Mouse (Mus musculus) spleen, adult 2 months (tissue): ENCODE data around the gene Wnt6. TPM values are rescaled to one million over a fixed set of nuclear protein-coding genes. Genes with fewer than 3 reads are reported as not detected.
A peak's percentile ranks its signal among the peaks of the same experiment; 100 is the strongest.

Experiments used
- DNase-seq, 2 experiments: peaks; one replicate each; pipeline versions ENCODE4 v3.0.0 to v3.0.0-alpha.2; 2012 to 2021; ENCODE audit warnings: low spot score in 2 of 2, low read depth in 1 of 2
- H3K27ac ChIP-seq: fragments of 200-500 bp; 2 replicates; pipeline ENCODE4 v1.5.1; 2012; ENCODE audit warnings: low read length, inconsistent platforms; ENCODE audit not compliant: insufficient read depth
- H3K27me3 ChIP-seq: fragments of 200-500 bp; 2 replicates; pipeline ENCODE4 v1.6.1; 2012; ENCODE audit warnings: mild to moderate bottlenecking, moderate library complexity, low read length, inconsistent platforms; ENCODE audit not compliant: control insufficient read depth, insufficient read depth
- H3K36me3 ChIP-seq: fragments of 200-500 bp; 2 replicates; pipeline ENCODE4 v1.6.1; 2012; ENCODE audit warnings: mild to moderate bottlenecking, low read length, inconsistent platforms; ENCODE audit not compliant: control insufficient read depth, insufficient read depth
- H3K4me1 ChIP-seq: fragments of 200-500 bp; 2 replicates; pipeline ENCODE4 v1.6.1; 2011; ENCODE audit warnings: inconsistent platforms; ENCODE audit not compliant: control insufficient read depth, insufficient read depth, insufficient read length
- H3K4me3 ChIP-seq: fragments of 200-500 bp; 2 replicates; pipeline ENCODE4 v1.5.1; 2011; ENCODE audit warnings: mild to moderate bottlenecking, inconsistent platforms; ENCODE audit not compliant: insufficient read depth, insufficient read length; ENCODE audit errors: extremely low read depth
- CTCF ChIP-seq: fragments of 200-500 bp; IDR thresholded peaks from 2 replicates; pipeline ENCODE4 v1.5.1; 2011; ENCODE audit warnings: mild to moderate bottlenecking, inconsistent platforms; ENCODE audit not compliant: insufficient read depth, insufficient read length, insufficient replicate concordance; ENCODE audit errors: extremely low read depth
- POLR2A ChIP-seq: fragments of 200-500 bp; IDR thresholded peaks from 2 replicates; pipeline ENCODE4 v1.6.1; 2011; ENCODE audit warnings: low read depth, low read length, inconsistent platforms
- WGBS: fragments of 180-500 bp; shearing (Covaris S2); methylation state at CpG from one replicate; pipeline ENCODE4 v1.1.7; 2018; 5-methylcytosine and 5-hydroxymethylcytosine counted together
- polyA plus RNA-seq: library from polyadenylated mRNA; depleted of rRNA; stranded (reverse); fragments of >200 nt; gene quantifications from 2 replicates; pipeline ENCODE4 v1.2.3, GENCODE M21; 2012

Wnt6 gene
- polyA plus RNA-seq, 1 experiment = 2.0 TPM

DNA sequence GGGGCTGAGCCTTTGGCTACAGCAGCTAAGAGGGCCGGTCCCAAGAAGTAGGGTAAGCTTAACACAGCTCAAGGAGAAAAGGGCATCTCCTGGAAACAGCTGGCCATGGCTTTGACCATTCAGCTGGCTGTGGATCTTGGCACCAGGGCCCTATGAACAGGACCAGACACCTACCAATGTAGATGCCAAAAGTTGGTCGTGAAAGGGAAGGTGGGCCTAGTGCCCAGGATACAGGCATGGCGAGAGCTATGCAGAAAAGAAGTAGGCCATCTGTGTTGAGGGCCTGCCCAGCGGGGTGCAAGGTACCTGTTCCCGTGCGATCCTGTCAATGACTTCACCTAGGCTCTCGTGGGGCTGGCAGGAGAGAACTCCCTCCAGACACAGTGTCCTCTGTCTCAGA, 30.8 kb upstream of the Wnt6 start:
- H3K4me1 ChIP-seq = no peaks in the 10 kb centered on the region
- H3K27me3 ChIP-seq = no peaks in the 10 kb centered on the region
- H3K27ac ChIP-seq = no peak overlapping the region
- H3K36me3 ChIP-seq = no peaks in the 10 kb centered on the region
- no peak for DNase-seq
- H3K4me3 ChIP-seq = no peak overlapping the region
- 88% methylated on average over 7 of the region's 7 CpGs for WGBS
- TF ChIP-seq CTCF (no peak), POLR2A (no peak)

DNA sequence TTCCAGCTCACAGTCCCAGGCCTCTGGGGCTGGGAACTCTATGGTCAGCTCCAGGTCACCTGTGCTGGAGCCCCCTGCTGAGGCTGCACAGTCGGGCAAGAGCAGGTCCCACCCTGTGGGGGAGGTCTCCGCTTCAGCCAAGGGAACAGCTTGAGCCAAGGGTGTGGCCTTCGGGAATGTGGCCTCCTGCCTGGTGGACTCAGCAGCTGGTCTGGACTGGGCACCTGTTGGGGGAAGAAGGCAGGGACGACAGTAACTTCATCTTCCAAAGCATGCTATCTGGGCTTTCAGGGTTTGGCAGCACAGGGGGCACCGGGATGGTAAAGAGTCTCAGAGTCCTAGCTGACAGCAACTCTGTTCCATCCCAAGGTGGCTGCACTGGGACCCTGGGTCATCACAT, 24.4 kb upstream of the Wnt6 start:
- Histone ChIP-seq H3K4me3 (no peak overlapping the region), H3K27ac (no peak overlapping the region), H3K27me3 (no peaks in the 10 kb centered on the region), H3K36me3 (no peaks in the 10 kb centered on the region), H3K4me1 (no peaks in the 10 kb centered on the region; the same call in 1 of the 2 replicates)
- WGBS = 85% methylated on average over 5 of the region's 5 CpGs
- TF ChIP-seq CTCF (no peak), POLR2A (no peak)
- DNase-seq = no peak

DNA sequence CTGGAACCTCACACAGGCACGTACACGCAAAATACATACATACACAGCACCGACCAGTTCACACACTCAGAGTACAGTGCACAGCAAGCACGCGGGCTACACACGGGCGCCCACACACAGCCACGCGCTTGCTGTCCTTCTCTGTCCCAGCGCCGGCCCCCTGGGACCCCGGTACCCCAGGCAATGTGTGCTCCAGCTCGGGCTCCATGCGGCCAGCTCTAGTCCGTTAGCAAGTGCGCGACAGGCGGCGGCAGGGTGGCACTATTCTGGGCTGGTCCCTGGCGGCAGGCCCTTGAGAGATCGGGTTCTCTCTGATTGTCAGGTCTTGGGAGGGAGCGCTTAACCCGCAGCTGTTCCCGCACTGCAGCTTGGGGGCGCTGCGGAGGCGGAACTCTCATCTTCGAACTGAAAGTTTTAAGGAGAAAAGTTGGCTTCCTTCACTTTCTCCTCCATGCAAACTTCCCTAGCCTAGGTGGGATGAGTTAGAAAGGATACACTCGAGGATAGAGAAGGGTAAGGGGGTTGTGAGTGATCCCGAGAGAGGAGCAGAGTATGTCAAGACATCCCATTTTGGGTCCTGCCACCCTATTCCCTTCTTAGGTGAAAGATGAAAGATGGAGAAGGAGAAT, 22.9 kb upstream of the Wnt6 start, which contains the start of gene Prkag3:
TSS of gene Prkag3 (minus strand) at position 579 of the 629 bp plus-strand sequence.
- Histone ChIP-seq H3K27ac (no peak within 1 kb of the TSS), H3K36me3 (no peaks in the 10 kb centered on the region), H3K27me3 (no peaks in the 10 kb centered on the region), H3K4me3 (no peak within 1 kb of the TSS), H3K4me1 (peaks cover 5% of the 10 kb centered on the region; the same call in 1 of the 2 replicates)
- 11% methylated on average over 30 of the region's 30 CpGs for WGBS
- TF ChIP-seq CTCF = peak; percentile 57; the same call in 1 of the 2 replicates
- TF ChIP-seq POLR2A = no peak
- peak in 1 of 2 experiments; percentile 52 for DNase-seq

DNA sequence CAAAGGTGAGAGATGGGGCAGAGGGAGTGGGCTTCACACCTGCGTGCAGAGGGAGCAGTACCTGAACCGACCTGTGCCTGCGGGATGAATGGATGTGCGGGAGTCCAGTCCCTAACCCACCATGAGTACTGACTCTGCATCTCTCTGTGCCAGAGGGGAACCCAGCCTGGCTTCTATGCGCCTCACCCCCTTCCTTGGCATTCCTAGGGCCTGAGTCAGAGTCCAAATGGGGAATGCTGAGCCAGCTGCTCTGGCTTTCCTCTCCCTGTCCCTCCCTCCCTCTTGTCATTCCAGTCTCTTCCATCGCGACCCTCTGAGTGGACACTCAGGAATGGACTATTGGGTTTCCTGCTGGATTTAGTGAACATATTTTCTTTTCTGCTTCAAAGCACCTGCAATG, 22.4 kb upstream of the Wnt6 start:
- Histone ChIP-seq H3K27me3 (no peaks in the 10 kb centered on the region), H3K27ac (no peak overlapping the region), H3K36me3 (no peaks in the 10 kb centered on the region), H3K4me1 (peaks cover 8% of the 10 kb centered on the region; the same call in 1 of the 2 replicates), H3K4me3 (no peak overlapping the region)
- WGBS = 86% methylated on average over 7 of the region's 7 CpGs
- no peak for TF ChIP-seq POLR2A
- TF ChIP-seq CTCF = no peak
- no peak for DNase-seq

DNA sequence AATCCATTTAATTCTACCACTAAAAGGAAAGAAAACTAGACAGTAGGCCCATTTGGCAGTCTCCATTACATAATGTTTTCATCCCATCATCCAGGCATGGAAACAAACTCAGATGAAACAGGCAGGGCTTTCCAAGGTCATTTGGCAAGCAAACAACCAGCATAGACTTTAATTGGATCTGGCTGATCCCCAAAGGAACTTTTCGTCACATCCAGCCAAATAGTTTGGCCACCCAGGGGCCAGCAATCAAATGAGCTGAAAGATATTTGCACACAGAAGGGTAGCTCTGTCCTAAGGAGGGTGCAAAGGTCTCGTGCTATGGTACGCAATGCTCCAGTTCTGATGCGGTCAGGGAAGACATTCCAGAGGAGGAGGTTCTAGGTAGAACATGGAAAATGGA, 21.0 kb upstream of the Wnt6 start:
- H3K27ac ChIP-seq = no peak overlapping the region
- TF ChIP-seq CTCF (no peak), POLR2A (no peak)
- no peak overlapping the region for H3K4me3 ChIP-seq
- no peak for DNase-seq
- 88% methylated on average over 4 of the region's 4 CpGs for WGBS
- H3K27me3 ChIP-seq = no peaks in the 10 kb centered on the region
- H3K4me1 ChIP-seq = peaks cover 8% of the 10 kb centered on the region; the same call in 1 of the 2 replicates
- H3K36me3 ChIP-seq = no peaks in the 10 kb centered on the region

DNA sequence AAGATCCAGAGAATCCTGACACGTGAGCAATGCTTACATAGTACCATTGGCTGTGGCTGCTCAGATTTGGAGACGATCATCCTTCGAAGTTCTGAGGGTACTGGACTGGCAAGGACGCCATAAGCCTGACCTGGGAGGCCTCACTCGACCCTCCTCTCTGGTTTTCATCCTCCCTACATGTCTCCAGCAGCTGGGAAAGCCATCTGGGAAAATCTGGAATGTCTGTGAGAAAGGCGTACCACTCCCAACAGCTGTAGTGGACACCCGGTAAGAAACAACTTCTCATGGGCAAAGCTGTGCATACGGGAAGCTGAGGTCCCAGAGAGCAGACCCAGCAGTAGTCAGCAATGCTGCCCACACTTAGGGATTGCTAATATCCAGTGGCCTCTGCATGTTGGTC, 19.5 kb upstream of the Wnt6 start:
- no peak for DNase-seq
- TF ChIP-seq POLR2A (no peak), CTCF (no peak)
- WGBS = 88% methylated on average over 8 of the region's 8 CpGs
- no peaks in the 10 kb centered on the region for H3K27me3 ChIP-seq
- H3K4me1 ChIP-seq = peaks cover 8% of the 10 kb centered on the region; the same call in 1 of the 2 replicates
- H3K27ac ChIP-seq = no peak overlapping the region
- no peaks in the 10 kb centered on the region for H3K36me3 ChIP-seq
- no peak overlapping the region for H3K4me3 ChIP-seq

DNA sequence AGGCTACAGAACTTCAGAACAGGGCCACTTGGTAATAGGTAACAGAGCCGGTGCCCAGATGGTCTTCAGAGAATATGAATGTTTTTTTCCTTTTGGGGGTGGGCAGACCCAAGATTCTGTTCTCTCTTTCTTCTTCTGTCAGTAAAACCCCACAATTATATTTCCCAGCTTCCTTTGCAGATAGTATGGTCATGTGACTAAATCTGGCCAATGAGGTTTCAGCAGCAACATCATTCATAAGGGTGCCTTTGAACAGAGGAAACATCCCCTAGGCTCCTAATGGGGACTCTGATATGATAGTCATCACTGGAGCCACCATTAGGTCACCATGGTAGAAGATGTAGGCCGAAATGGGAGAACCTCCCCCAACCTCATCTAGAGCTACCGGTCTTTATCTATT, 18.9 kb upstream of the Wnt6 start:
- Histone ChIP-seq H3K27ac (no peak overlapping the region), H3K4me1 (peaks cover 8% of the 10 kb centered on the region; the same call in 1 of the 2 replicates), H3K4me3 (no peak overlapping the region), H3K27me3 (no peaks in the 10 kb centered on the region), H3K36me3 (no peaks in the 10 kb centered on the region)
- no peak for DNase-seq
- whole genome bisulfite sequencing = 90% methylated on average over 3 of the region's 3 CpGs
- TF ChIP-seq POLR2A (no peak), CTCF (no peak)
